Mouse (Mus musculus) bone marrow macrophage, adult 2 months (primary cell): Measurements from ENCODE around the gene Pdia4. TPM values are rescaled to one million over a fixed set of nuclear protein-coding genes. Genes with fewer than 3 reads are reported as not detected.
"Not testable (repeated sequence)": the region's sequence is repeated elsewhere in the genome, so short reads cannot be mapped to it uniquely, and the experiment has no call there.

Source experiments
- H3K27ac ChIP-seq: 2 replicates; pipeline ENCODE4 v1.5.1; 2012; ENCODE audit warnings: low read depth, low read length; ENCODE audit not compliant: insufficient read depth
- H3K4me1 ChIP-seq: 2 replicates; pipeline ENCODE4 v1.6.1; 2012; ENCODE audit warnings: low read length; ENCODE audit not compliant: control insufficient read depth, insufficient read depth
- H3K4me3 ChIP-seq: 2 replicates; pipeline ENCODE4 v1.5.1; 2012; ENCODE audit warnings: mild to moderate bottlenecking, low read length, moderate library complexity; ENCODE audit not compliant: insufficient read depth
- CTCF ChIP-seq: IDR thresholded peaks from 2 replicates; pipeline ENCODE4 v1.5.1; 2012; ENCODE audit warnings: low read depth, mild to moderate bottlenecking, low read length, moderate library complexity
- POLR2A ChIP-seq: IDR thresholded peaks from 2 replicates; pipeline ENCODE4 v1.6.1; 2012; ENCODE audit warnings: mild to moderate bottlenecking, low read depth, low read length, borderline replicate concordance
- polyA plus RNA-seq: library from polyadenylated mRNA; stranded (reverse); fragments of >200 nt; gene quantifications from 2 replicates; pipeline ENCODE4 v1.2.4, GENCODE M21; 2012; ENCODE audit not compliant: missing spikeins, insufficient read depth, insufficient read length

The Pdia4 gene
- 64.4 and 79.0 TPM in 2 replicates for polyA plus RNA-seq

DNA sequence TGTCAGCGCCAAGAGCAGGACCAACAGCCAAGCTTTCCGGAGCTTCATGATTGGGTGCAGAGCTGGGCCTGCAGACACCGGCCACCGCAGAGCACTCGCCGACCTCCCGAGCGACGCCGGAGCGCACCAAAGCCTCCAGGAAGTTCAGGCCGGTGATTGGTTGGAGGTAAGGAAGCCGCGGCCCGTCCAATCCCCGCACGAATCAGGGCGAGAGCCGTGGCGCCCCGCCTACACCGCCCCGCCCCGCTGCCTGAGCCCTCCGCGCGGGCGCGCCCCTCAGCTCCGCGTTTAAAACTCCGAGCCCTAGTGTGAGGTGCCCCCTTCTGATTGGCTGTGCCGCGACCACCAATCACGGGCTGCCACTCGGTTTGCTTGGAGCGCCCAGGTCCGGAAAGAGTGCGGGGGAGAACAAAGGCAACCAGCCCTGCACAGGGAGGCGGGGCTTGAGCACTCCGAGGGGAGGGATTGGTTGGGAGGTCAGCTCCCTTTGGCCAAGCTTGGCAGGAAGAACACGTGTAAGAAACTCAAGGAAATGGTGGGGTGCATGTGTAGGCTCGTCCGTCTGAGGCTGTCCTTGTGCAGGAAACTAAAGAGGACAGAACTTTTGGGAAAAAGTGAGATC is at the start of gene Pdia4:
Gene Pdia4, minus strand, starts transcription at position 174 of the 622 bp plus-strand sequence.
- Histone ChIP-seq H3K4me1 (peaks cover 28% of the 10 kb centered on the region), H3K27ac (peak within 1 kb of the TSS; percentile 52), H3K4me3 (peak within 1 kb of the TSS; percentile 86)
- no peak for TF ChIP-seq POLR2A
- no peak for TF ChIP-seq CTCF

DNA sequence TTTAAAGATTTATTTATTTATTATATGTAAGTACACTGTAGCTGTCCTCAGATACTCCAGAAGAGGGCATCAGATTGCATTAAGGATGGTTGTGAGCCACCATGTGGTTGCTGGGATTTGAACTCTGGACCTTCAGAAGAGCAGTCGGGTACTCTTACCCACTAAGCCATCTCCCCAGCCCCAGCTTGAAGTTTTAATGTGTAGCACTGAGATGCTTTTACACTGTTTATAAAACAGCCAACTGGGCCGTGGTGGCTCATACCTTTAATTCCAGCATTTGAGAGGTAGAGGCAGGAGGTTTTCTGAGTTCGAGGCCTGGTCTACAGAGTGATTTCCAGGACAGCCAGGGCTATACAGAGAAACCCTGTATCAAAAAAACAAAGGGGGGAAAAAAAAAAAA is 44.5 kb upstream of the Pdia4 start:
- H3K4me3 ChIP-seq, H3K27ac ChIP-seq, H3K4me1 ChIP-seq: not testable (repeated sequence)

- TF ChIP-seq POLR2A, result no peak
- TF ChIP-seq CTCF, result no peak
- Histone ChIP-seq H3K4me3 (no peak overlapping the region), H3K4me1 (no peaks in the 10 kb centered on the region)
Measured at GRCm38 (mm10) chr6:47857241-47857640, 44.0 kb upstream of the Pdia4 start.

GRCm38 (mm10) chr6:47845779-47846178 is 32.5 kb upstream of the Pdia4 start:
- TF ChIP-seq CTCF, result no peak
- no peak for TF ChIP-seq POLR2A

More at GRCm38 (mm10) chr6:47857241-47857640, 44.0 kb upstream of the Pdia4 start:
- H3K27ac ChIP-seq, result no peak overlapping the region

GRCm38 (mm10) chr6:47842337-47842736 is 29.1 kb upstream of the Pdia4 start:
- Histone ChIP-seq H3K27ac (no peak overlapping the region), H3K4me1 (peaks cover 15% of the 10 kb centered on the region), H3K4me3 (no peak overlapping the region)
- TF ChIP-seq POLR2A, result no peak
- TF ChIP-seq CTCF, result no peak

More at GRCm38 (mm10) chr6:47845779-47846178, 32.5 kb upstream of the Pdia4 start:
- H3K4me3 ChIP-seq, result no peak overlapping the region
- H3K27ac ChIP-seq, result no peak overlapping the region
- H3K4me1 ChIP-seq, result peaks cover under 1% of the 10 kb centered on the region; the same call in 1 of the 2 replicates

DNA sequence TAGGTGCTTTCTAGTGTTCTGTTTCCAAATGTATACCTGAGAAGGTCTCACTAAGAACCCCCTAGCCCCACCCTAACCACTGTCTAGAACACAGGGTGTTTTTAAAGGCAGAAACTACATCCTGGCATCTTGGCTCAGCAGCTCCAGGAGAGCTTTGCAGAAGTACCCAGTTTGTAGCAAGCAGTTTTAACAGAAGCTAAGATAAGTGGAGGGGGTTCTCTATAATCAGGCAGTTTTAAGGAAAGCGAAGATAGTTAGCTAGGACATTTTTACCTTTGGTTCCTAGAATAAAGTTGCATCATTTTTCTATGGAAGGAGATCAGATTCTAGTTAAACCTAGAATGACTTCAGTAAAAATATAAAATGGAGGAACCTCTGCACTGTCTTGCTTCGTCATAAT is 28.6 kb upstream of the Pdia4 start:
- Histone ChIP-seq H3K27ac (no peak overlapping the region), H3K4me3 (no peak overlapping the region), H3K4me1 (peaks cover 15% of the 10 kb centered on the region)
- no peak for TF ChIP-seq CTCF
- TF ChIP-seq POLR2A, result no peak

- H3K4me3 ChIP-seq, result no peak overlapping the region
- H3K27ac ChIP-seq, result no peak overlapping the region
- peaks cover 15% of the 10 kb centered on the region for H3K4me1 ChIP-seq
- no peak for TF ChIP-seq POLR2A
- TF ChIP-seq CTCF, result no peak
Measured at GRCm38 (mm10) chr6:47841077-47841476, 27.8 kb upstream of the Pdia4 start.

GRCm38 (mm10) chr6:47837630-47838029 is 24.4 kb upstream of the Pdia4 start:
- Histone ChIP-seq H3K27ac (no peak overlapping the region), H3K4me3 (no peak overlapping the region), H3K4me1 (peaks cover 15% of the 10 kb centered on the region)
- no peak for TF ChIP-seq POLR2A
- no peak for TF ChIP-seq CTCF

GRCm38 (mm10) chr6:47835984-47836521 is 22.8 kb upstream of the Pdia4 start:
- peaks cover 15% of the 10 kb centered on the region for H3K4me1 ChIP-seq
- TF ChIP-seq POLR2A (no peak), CTCF (no peak)

GRCm38 (mm10) chr6:47835482-47835983 is 22.3 kb upstream of the Pdia4 start, which contains the start of gene Zfp398:
TSS of gene Zfp398 (plus strand) at chr6:47835661.
- peak within 1 kb of the TSS; percentile 52 for H3K27ac ChIP-seq
- peaks cover 16% of the 10 kb centered on the region for H3K4me1 ChIP-seq
- peak within 1 kb of the TSS; percentile 80 for H3K4me3 ChIP-seq
- peak; percentile 82 for TF ChIP-seq CTCF
- TF ChIP-seq POLR2A, result 0 out of 2 replicates have a peak, but pooled peaks have one; percentile 8

More at GRCm38 (mm10) chr6:47835984-47836521, 22.8 kb upstream of the Pdia4 start:
- H3K27ac ChIP-seq, result peak overlapping the region; percentile 52
- H3K4me3 ChIP-seq, result peak overlapping the region; percentile 80

GRCm38 (mm10) chr6:47832220-47832619 is 19.0 kb upstream of the Pdia4 start:
- TF ChIP-seq POLR2A (no peak), CTCF (no peak)
- Histone ChIP-seq H3K4me1 (peaks cover 3% of the 10 kb centered on the region; the same call in 1 of the 2 replicates), H3K4me3 (no peak overlapping the region), H3K27ac (no peak overlapping the region)
